Mouse (Mus musculus) E14TG2a.4 (cell line): ENCODE measurements around the gene Foxp2.

ENCODE experiments used
- CTCF ChIP-seq: conservative IDR thresholded peaks from 2 replicates; pipeline ENCODE4 v1.5.1; 2014; ENCODE audit warnings: low read length
- NANOG ChIP-seq: IDR thresholded peaks from 2 replicates; pipeline ENCODE4 v1.6.1; 2014; ENCODE audit warnings: borderline replicate concordance, low read length, mixed read lengths
- POU5F1 ChIP-seq: IDR thresholded peaks from 2 replicates; pipeline ENCODE4 v1.6.1; 2014; ENCODE audit warnings: low read length, borderline replicate concordance

GRCm38 (mm10) chr6:15268136-15268535 lies 367.0 kb downstream of the Foxp2 start:
- TF ChIP-seq CTCF (no peak), POU5F1 (no peak), NANOG (no peak)
